Mouse (Mus musculus) lung, postnatal 10 days (tissue): ENCODE measurements at regions not wholly inside any gene's neighbourhood (a gene's known extent, or its start where the extent isn't known, plus 50 kb on each side); places are given as distances from the start of the nearest gene placed in this dataset.
"Not testable (repeated sequence)": the region's sequence is repeated elsewhere in the genome, so short reads cannot be mapped to it uniquely, and the experiment has no call there.

ENCODE experiments used
- DNase-seq: peaks from one replicate; pipeline ENCODE4 v3.0.0; 2021

DNA sequence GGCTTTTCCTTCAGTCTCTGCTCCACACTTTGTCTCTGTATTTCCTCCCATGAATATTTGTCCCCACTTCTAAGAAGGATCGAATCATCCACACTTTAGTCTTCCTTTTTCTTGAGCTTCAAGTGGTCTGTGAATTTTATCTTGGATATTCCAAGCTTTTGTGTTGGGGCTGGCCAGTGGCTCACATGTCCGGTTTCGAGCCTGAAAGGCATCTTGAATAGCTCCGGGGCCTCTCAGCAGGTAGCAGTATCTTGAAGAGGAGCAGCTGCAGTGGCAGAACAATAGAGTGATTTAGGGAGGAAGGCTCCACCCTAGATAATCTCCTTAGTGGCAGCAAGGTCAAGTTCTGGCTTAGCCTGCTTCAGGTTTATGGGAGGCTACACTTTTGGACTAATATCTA lies 113.0 kb upstream of the Mettl21e start:
- DNase-seq = not testable (repeated sequence)

DNA sequence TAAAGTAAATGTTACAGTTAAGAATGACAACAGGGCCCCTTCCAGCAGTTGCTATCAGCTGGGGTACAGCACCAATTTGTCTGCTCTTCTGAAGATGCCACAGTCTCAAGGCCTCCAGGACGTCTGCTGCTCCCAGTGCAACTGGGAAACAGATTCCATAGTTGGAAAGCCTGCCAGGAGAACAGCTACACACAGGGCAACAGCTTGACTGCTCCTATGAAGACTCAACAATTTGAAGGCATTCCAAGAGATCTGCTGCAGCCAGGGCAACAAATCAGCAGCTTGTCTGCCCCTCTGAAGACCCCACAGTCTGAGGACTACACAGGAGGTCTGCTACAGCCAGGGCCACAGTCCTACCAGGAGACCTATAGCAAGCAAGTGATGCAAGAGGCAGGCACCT lies 106.7 kb upstream of the Mettl21e start:
- DNase-seq = peak; percentile 4
